Mouse (Mus musculus) limb, embryonic 11.5 days (tissue): ENCODE measurements around the gene Agpat2. TPM values are rescaled to one million over a fixed set of nuclear protein-coding genes. Genes with fewer than 3 reads are reported as not detected.

Experiments
- ATAC-seq: fragments of 200-750 bp; cut with Nextera tagmentation; 2 replicates; pipeline ENCODE4 v1.8.0; 2017; ENCODE audit warnings: low read depth; ENCODE audit not compliant: insufficient number of reproducible peaks, low FRiP score, low TSS enrichment
- DNase-seq: peaks from one replicate; pipeline ENCODE4 v3.0.0-alpha.2; 2015; ENCODE audit warnings: low spot score
- H3K27ac ChIP-seq: fragments of 300-500 bp; sonication (generic); replicated peaks from 2 replicates; pipeline ENCODE4 v1.5.1; 2014; ENCODE audit warnings: low read depth, mild to moderate bottlenecking, low read length
- H3K27me3 ChIP-seq: fragments of 300-500 bp; sonication (generic); 2 replicates; pipeline ENCODE4 v1.6.1; 2014; ENCODE audit warnings: mild to moderate bottlenecking, low read length, mixed read lengths; ENCODE audit not compliant: control insufficient read depth, insufficient read depth
- H3K36me3 ChIP-seq: fragments of 300-500 bp; sonication (generic); 2 replicates; pipeline ENCODE4 v1.6.1; 2014; ENCODE audit warnings: mild to moderate bottlenecking, low read length, moderate library complexity, mixed read lengths; ENCODE audit not compliant: control insufficient read depth, insufficient read depth
- H3K4me1 ChIP-seq: fragments of 300-500 bp; sonication (generic); 2 replicates; pipeline ENCODE4 v1.6.1; 2014; ENCODE audit warnings: low read length, mixed read lengths; ENCODE audit not compliant: control insufficient read depth, insufficient read depth
- H3K4me2 ChIP-seq: fragments of 300-500 bp; sonication (generic); 2 replicates; pipeline ENCODE4 v1.6.1; 2014; ENCODE audit warnings: low read depth, mild to moderate bottlenecking, moderate library complexity; ENCODE audit not compliant: severe bottlenecking
- H3K4me3 ChIP-seq: fragments of 300-500 bp; sonication (generic); 2 replicates; pipeline ENCODE4 v1.5.1; 2014; ENCODE audit warnings: low read depth, low read length
- H3K9ac ChIP-seq: fragments of 300-500 bp; sonication (generic); 2 replicates; pipeline ENCODE4 v1.6.1; 2014; ENCODE audit warnings: mild to moderate bottlenecking, low read length
- H3K9me3 ChIP-seq: fragments of 300-500 bp; sonication (generic); 2 replicates; pipeline ENCODE4 v1.6.1; 2016; ENCODE audit warnings: low read length; ENCODE audit not compliant: control insufficient read depth
- WGBS: fragments of 180-500 bp; shearing (Covaris S2); extraction: QIAGEN DNeasy Blood & Tissue Kit; methylation state at CpG from one replicate; pipeline ENCODE4 v1.1.7; 2014; 5-methylcytosine and 5-hydroxymethylcytosine counted together
- polyA plus RNA-seq: library from polyadenylated mRNA; unstranded; fragments of >200 nt; fragmentation: Nextera tagmentation; extraction: Ambion mirVana; gene quantifications from 2 replicates; pipeline ENCODE4 v1.2.1, GENCODE M21; 2014

The Agpat2 gene
- polyA plus RNA-seq, 1 experiment from 2014 or later: 12.2 TPM

- Histone ChIP-seq H3K4me1 (no peaks in the 10 kb centered on the region), H3K4me3 (no peak overlapping the region), H3K4me2 (no peak overlapping the region), H3K9ac (no peak overlapping the region), H3K9me3 (no peaks in the 10 kb centered on the region), H3K27me3 (no peaks in the 10 kb centered on the region), H3K27ac (no peak overlapping the region), H3K36me3 (no peaks in the 10 kb centered on the region)
- 79% methylated on average over 4 of the region's 4 CpGs for WGBS
- DNase-seq (no peak), ATAC-seq (no peak)
Observed at GRCm38 (mm10) chr2:26615459-26616124, 11.4 kb upstream of the Agpat2 start.

- Histone ChIP-seq H3K9ac (no peak overlapping the region), H3K4me1 (no peaks in the 10 kb centered on the region), H3K36me3 (no peaks in the 10 kb centered on the region), H3K4me2 (no peak overlapping the region), H3K9me3 (no peaks in the 10 kb centered on the region), H3K27me3 (no peaks in the 10 kb centered on the region), H3K27ac (no peak overlapping the region), H3K4me3 (no peak overlapping the region)
- ATAC-seq: no peak
- WGBS: 80% methylated on average over 5 of the region's 5 CpGs
- no peak for DNase-seq
Observed at GRCm38 (mm10) chr2:26614903-26615302, 10.7 kb upstream of the Agpat2 start.

GRCm38 (mm10) chr2:26611896-26612295 lies 7.7 kb upstream of the Agpat2 start:
- Histone ChIP-seq H3K27ac (no peak overlapping the region), H3K4me2 (no peak overlapping the region), H3K4me3 (no peak overlapping the region), H3K36me3 (no peaks in the 10 kb centered on the region), H3K4me1 (no peaks in the 10 kb centered on the region), H3K27me3 (no peaks in the 10 kb centered on the region), H3K9ac (no peak overlapping the region), H3K9me3 (no peaks in the 10 kb centered on the region)
- DNase-seq (no peak), ATAC-seq (no peak)

GRCm38 (mm10) chr2:26611054-26611453 lies 6.8 kb upstream of the Agpat2 start:
- H3K4me2 ChIP-seq: no peak overlapping the region
- no peak overlapping the region for H3K9ac ChIP-seq
- H3K27me3 ChIP-seq: no peaks in the 10 kb centered on the region
- H3K4me3 ChIP-seq: no peak overlapping the region
- no peaks in the 10 kb centered on the region for H3K36me3 ChIP-seq
- no peak overlapping the region for H3K27ac ChIP-seq
- H3K4me1 ChIP-seq: no peaks in the 10 kb centered on the region
- no peak for ATAC-seq
- no peaks in the 10 kb centered on the region for H3K9me3 ChIP-seq
- no peak for DNase-seq

- no peaks in the 10 kb centered on the region for H3K36me3 ChIP-seq
- no peaks in the 10 kb centered on the region for H3K4me1 ChIP-seq
- H3K27ac ChIP-seq: no peak overlapping the region
- no peak overlapping the region for H3K9ac ChIP-seq
- 84% methylated on average over 3 of the region's 3 CpGs for WGBS
- no peak overlapping the region for H3K4me3 ChIP-seq
- no peak for DNase-seq
- H3K27me3 ChIP-seq: no peaks in the 10 kb centered on the region
- no peak for ATAC-seq
- H3K9me3 ChIP-seq: no peaks in the 10 kb centered on the region
- no peak overlapping the region for H3K4me2 ChIP-seq
Observed at GRCm38 (mm10) chr2:26610526-26610925, 6.3 kb upstream of the Agpat2 start.

- DNase-seq: no peak
- Histone ChIP-seq H3K4me2 (no peak overlapping the region), H3K36me3 (no peaks in the 10 kb centered on the region), H3K27me3 (no peaks in the 10 kb centered on the region), H3K9me3 (no peaks in the 10 kb centered on the region), H3K9ac (no peak overlapping the region), H3K4me1 (no peaks in the 10 kb centered on the region), H3K4me3 (no peak overlapping the region), H3K27ac (no peak overlapping the region)
- ATAC-seq: no peak
Observed at GRCm38 (mm10) chr2:26609261-26609661, 5.0 kb upstream of the Agpat2 start.

- Histone ChIP-seq H3K4me2 (no peak overlapping the region), H3K9me3 (no peaks in the 10 kb centered on the region), H3K9ac (no peak overlapping the region), H3K4me1 (no peaks in the 10 kb centered on the region), H3K27ac (no peak overlapping the region), H3K27me3 (no peaks in the 10 kb centered on the region), H3K36me3 (no peaks in the 10 kb centered on the region), H3K4me3 (no peak overlapping the region)
- DNase-seq: no peak
- ATAC-seq: no peak
Observed at GRCm38 (mm10) chr2:26608781-26609180, 4.6 kb upstream of the Agpat2 start.

- Histone ChIP-seq H3K4me2 (no peak overlapping the region), H3K4me1 (0 out of 2 replicates have a peak, but pooled peaks cover 2% of the 10 kb centered on the region), H3K9ac (no peak overlapping the region), H3K36me3 (no peaks in the 10 kb centered on the region), H3K9me3 (no peaks in the 10 kb centered on the region), H3K4me3 (no peak overlapping the region), H3K27ac (no peak overlapping the region), H3K27me3 (no peaks in the 10 kb centered on the region)
- 49% methylated on average over 6 of the region's 6 CpGs for WGBS
- DNase-seq (no peak), ATAC-seq (no peak)
Observed at GRCm38 (mm10) chr2:26607056-26607910, 3.1 kb upstream of the Agpat2 start.
